Mouse (Mus musculus): Measurements from ENCODE around the gene Tmtc4.

- TF ChIP-seq CTCF (IDR thresholded peaks at IDR 0.05) (peak; percentile 75), POLR2A (IDR thresholded peaks at IDR 0.05; ENCODE audit: insufficient read depth, low read depth, low read length) (no peak)
Observed at GRCm38 (mm10) chr14:122953331-122953730, 30.5 kb downstream of the Tmtc4 start.

Data from heart, adult 2 months (tissue).